Mouse (Mus musculus) cortical plate, adult 2 months (tissue): ENCODE data around the gene Lamtor5. TPM values are rescaled to one million over a fixed set of nuclear protein-coding genes. Genes with fewer than 3 reads are reported as not detected.

Experiments used
- H3K27ac ChIP-seq: fragments of 200-500 bp; 2 replicates; pipeline ENCODE4 v1.5.1; 2012; ENCODE audit warnings: low read length, control low read depth, inconsistent platforms; ENCODE audit not compliant: insufficient read depth
- H3K4me1 ChIP-seq: fragments of 200-500 bp; 2 replicates; pipeline ENCODE4 v1.6.1; 2011; ENCODE audit warnings: low read length; ENCODE audit not compliant: control insufficient read depth, insufficient read depth
- H3K4me3 ChIP-seq: fragments of 200-500 bp; 2 replicates; pipeline ENCODE4 v1.5.1; 2011; ENCODE audit warnings: mild to moderate bottlenecking, low read length, control low read depth; ENCODE audit not compliant: insufficient read depth
- CTCF ChIP-seq: fragments of 200-500 bp; IDR thresholded peaks from 2 replicates; pipeline ENCODE4 v1.5.1; 2011; ENCODE audit warnings: mild to moderate bottlenecking, control low read depth, low read length; ENCODE audit not compliant: insufficient read depth; ENCODE audit errors: extremely low read depth
- POLR2A ChIP-seq: fragments of 200-500 bp; IDR thresholded peaks from 2 replicates; pipeline ENCODE4 v1.6.1; 2011; ENCODE audit warnings: mild to moderate bottlenecking, low read length, control low read depth; ENCODE audit not compliant: insufficient read depth; ENCODE audit errors: extremely low read depth
- polyA plus RNA-seq: library from polyadenylated mRNA; depleted of rRNA; stranded (reverse); fragments of >200 nt; gene quantifications from 2 replicates; pipeline ENCODE4 v1.2.3, GENCODE M21; 2012

The Lamtor5 gene
- polyA plus RNA-seq, 1 experiment: 123 TPM

DNA sequence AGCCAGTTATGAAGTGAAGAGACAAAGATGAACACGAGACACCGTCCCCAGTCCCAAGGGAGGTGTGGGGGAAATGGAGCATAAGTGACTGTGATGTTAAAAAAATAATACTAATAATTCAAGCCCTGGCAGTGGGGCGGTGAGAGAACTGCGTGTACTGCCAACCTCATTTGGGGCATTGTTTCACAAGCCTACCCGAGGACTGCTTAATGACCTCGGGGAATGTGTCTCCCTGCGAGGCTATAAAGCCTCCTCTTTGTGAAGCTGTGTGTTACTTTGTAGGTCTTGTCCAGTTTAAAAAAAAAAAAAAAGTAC, 16.9 kb upstream of the Lamtor5 start:
- Histone ChIP-seq H3K4me1 (peaks cover 3% of the 10 kb centered on the region), H3K4me3 (no peak overlapping the region), H3K27ac (no peak overlapping the region)
- TF ChIP-seq POLR2A (no peak), CTCF (no peak)

DNA sequence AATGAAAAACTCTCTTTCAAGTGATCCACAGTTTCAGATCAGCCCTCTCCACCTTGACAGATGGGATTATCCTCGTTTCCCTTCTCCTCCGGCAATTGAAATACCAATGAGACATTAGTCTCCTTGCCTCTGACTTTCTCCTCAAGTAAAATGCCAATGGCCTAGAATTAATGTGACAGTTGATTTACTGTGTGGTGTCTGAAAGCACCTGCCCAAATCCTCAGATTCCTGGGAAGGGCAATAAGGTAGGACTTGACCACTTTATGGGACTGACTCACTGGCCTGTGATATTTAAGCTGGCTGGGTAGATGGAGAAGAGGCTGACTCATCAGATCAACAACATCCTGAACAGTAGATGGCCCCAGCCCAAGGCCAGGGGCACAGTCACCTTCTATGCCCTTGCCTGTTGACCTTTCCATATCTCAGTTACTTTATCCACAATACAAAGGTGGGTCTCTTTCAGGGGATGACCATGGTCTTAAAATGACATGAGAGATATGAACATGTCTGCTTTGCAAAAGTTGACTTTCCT, 11.8 kb upstream of the Lamtor5 start:
- Histone ChIP-seq H3K4me3 (no peak overlapping the region), H3K27ac (no peak overlapping the region), H3K4me1 (no peaks in the 10 kb centered on the region)
- TF ChIP-seq POLR2A (no peak), CTCF (no peak)

DNA sequence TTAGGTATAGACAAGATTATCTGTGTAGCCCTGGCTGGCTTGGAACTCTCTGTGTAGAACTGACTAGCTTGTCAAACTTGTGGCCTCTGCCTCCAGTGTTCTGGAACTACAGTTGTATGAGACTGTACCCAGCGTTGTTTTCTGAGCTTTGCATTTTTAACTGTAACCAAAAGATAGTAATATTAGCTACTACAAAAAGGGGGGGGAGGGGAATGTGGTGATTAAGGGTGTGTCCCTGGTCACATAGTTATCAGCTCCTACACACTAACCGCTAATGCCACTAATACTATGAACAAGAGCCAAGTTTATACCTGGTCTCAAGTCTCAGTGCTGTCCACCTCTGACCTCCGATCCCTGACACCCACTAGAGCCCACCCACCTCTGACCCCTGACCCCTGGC, 6.2 kb upstream of the Lamtor5 start:
- H3K4me1 ChIP-seq: no peaks in the 10 kb centered on the region
- no peak overlapping the region for H3K27ac ChIP-seq
- TF ChIP-seq POLR2A (no peak), CTCF (no peak)
- H3K4me3 ChIP-seq: no peak overlapping the region

DNA sequence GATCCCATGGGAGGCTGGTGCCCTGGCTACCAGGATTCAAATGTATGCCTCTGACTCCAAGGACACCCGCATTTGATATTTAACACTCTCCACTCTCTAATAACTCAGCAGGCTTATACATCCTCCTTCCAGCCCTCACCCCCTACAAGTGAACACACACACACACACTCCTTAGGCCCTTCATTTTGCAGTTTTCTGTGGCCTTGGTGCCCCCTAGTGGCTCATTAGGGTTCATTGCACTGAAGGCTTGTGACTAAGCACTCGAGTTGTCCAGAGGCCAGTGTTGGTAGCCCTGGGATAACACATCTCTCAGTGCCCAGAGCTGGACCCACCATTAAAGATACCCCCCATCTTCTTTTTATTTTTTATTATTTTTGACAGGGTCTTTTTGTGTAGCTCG, 4.8 kb upstream of the Lamtor5 start:
- Histone ChIP-seq H3K4me1 (no peaks in the 10 kb centered on the region), H3K4me3 (no peak overlapping the region), H3K27ac (no peak overlapping the region)
- peak; percentile 91 for TF ChIP-seq CTCF
- TF ChIP-seq POLR2A: no peak

DNA sequence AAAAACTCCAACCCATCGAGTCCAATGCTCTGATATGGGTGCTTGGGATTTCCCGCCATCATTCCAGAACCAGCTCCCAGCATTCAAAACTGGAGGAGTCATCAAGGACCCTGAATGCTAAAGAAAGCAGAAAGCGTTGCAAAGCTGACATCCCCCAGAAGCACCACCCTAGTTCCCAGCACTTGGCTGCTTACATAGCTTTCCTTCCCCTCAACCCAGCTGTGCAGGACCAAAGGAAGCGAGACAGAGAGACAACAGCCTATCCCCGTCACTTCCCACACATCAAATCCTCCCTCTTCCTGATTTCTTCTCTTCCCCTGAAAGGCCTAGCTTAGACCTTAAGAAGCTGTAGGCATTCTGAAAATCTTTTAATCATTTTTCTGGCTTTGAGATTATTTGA, 3.3 kb upstream of the Lamtor5 start:
- H3K27ac ChIP-seq: no peak overlapping the region
- H3K4me3 ChIP-seq: no peak overlapping the region
- H3K4me1 ChIP-seq: no peaks in the 10 kb centered on the region
- no peak for TF ChIP-seq CTCF
- TF ChIP-seq POLR2A: no peak

DNA sequence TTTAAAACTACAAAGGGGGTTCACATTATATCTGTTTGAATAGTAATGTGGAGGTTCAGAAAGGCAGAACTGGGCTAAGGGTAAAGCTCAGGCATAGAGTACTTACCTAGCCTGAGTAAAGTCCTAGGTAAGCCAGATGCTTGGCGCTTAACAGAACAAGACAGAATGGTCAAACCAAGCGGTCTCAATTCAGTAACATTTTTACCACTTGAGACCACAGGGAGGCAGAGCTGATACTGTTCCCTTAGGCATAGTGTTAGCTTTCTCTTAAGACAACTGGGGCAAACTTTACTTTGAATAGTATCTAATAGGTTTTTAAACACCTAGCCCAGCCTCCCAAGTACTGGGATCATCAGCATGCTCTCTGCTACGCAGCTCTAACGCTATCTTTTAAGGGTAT, 2.7 kb upstream of the Lamtor5 start:
- H3K4me1 ChIP-seq: no peaks in the 10 kb centered on the region
- TF ChIP-seq CTCF: no peak
- no peak for TF ChIP-seq POLR2A

DNA sequence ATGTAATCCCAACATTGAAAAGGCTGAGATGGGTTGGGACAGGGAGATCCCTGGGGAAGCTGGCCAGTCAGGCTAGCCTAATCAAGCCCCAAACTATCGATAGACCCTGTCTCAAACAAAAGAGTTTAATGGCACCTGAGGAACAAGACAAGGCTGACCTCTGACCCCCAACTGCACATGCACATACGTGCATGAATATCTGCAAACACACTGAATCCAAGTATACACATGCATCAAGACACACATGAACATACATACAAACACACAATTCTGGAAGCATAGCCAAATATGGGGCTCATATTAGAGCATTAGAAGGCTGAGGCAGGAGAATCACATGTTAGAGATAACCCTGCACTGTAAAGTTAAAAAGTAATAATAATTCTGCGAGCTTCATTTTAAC, 2.0 kb upstream of the Lamtor5 start:
- Histone ChIP-seq H3K27ac (no peak overlapping the region), H3K4me3 (no peak overlapping the region), H3K4me1 (no peaks in the 10 kb centered on the region)
- TF ChIP-seq CTCF: no peak
- TF ChIP-seq POLR2A: no peak

More for the DNA sequence above, 2.7 kb upstream of the Lamtor5 start:
- H3K4me3 ChIP-seq: no peak overlapping the region
- no peak overlapping the region for H3K27ac ChIP-seq

DNA sequence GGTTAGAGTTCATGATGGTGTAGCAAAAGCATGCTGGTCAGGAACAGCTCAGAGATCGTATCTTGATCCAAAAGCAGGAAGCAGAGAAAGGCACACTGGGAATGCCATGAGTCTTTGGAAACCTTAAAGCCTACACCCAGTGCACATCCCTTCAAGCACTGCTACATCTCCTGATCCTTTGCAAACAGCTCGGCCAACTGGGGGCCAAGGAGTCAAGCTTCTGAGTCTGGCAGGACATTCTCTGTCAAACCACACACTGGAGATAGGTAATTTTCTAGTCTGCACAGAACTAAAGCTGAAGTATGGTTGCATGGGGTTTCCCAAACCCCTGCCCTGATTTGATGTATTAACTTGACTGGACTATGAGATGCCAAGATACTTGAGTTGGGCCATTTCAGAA, 7.5 kb downstream of the Lamtor5 start:
- Histone ChIP-seq H3K27ac (no peak overlapping the region), H3K4me3 (no peak overlapping the region), H3K4me1 (no peaks in the 10 kb centered on the region; the same call in 1 of the 2 replicates)
- TF ChIP-seq CTCF (no peak), POLR2A (no peak)

DNA sequence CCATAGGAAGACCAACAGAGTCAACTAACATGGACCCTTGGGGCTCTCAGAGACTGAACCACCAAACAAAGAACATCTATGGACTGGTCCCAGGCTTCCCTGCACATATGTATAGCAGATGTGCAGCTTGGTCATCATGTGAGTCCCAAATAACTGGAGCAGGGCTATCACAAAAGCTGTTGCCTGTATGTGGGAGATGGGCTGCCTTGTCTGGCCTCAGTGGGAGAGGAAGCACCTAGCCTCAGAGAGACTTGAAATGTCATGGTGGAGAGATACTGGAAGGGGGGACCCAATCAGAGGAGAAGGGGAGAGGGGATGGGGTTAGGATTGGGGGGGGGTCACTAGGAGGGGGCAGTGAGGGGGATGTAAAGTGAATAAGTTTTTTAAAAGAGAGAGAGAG, 8.7 kb downstream of the Lamtor5 start:
- TF ChIP-seq CTCF (no peak), POLR2A (no peak)
- Histone ChIP-seq H3K4me1 (no peaks in the 10 kb centered on the region; the same call in 1 of the 2 replicates), H3K27ac (no peak overlapping the region), H3K4me3 (no peak overlapping the region)

DNA sequence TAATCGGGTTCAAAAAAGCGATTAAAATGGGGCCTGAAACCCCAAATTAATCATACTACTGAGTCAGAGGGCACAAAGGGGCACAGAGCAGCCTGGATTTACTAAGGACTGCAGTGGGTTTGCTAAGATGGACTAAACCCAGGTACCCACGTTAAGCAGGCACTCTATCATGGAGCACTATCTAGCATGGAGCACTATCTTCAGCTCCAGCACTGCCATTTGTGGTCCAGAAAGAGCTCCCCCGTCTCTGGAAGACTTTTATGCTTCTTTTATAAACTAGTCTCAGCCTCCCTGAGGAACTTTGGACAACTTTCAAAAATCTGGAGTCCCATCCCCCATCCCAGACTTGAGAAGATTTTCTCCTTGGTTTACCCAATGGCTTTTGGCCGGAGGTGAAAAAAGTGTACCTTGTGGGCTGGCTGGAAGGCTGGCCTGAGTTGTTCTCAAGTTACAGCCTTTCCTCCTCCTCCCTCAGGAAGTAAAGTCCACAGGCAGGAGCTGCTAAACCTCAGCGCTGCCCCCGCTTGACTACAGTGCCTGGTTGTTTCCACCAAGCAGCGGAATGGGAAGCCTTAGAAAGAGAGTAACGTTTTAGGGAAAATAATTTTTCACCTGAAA, 12.2 kb downstream of the Lamtor5 start, which contains the start of gene Slc16a4:
TSS of gene Slc16a4 (plus strand) at position 467 of the 618 bp plus-strand sequence.
- Histone ChIP-seq H3K27ac (peak within 1 kb of the TSS; percentile 85; the same call in 1 of the 2 replicates), H3K4me3 (no peak within 1 kb of the TSS), H3K4me1 (no peaks in the 10 kb centered on the region; the same call in 1 of the 2 replicates)
- TF ChIP-seq POLR2A (no peak), CTCF (no peak)
